Mouse (Mus musculus) bone marrow, adult 2 months (tissue): ENCODE results near the gene Pbx2.

Experiments
- CTCF ChIP-seq: fragments of 200-500 bp; IDR thresholded peaks from 2 replicates; pipeline ENCODE4 v1.5.1; 2011; ENCODE audit warnings: low read length, control low read depth; ENCODE audit not compliant: control insufficient read depth, insufficient read depth
- POLR2A ChIP-seq: fragments of 200-500 bp; IDR thresholded peaks from 2 replicates; pipeline ENCODE4 v1.6.1; 2011; ENCODE audit warnings: low read depth, mild to moderate bottlenecking, control low read depth, low read length, borderline replicate concordance; ENCODE audit not compliant: control insufficient read depth

DNA sequence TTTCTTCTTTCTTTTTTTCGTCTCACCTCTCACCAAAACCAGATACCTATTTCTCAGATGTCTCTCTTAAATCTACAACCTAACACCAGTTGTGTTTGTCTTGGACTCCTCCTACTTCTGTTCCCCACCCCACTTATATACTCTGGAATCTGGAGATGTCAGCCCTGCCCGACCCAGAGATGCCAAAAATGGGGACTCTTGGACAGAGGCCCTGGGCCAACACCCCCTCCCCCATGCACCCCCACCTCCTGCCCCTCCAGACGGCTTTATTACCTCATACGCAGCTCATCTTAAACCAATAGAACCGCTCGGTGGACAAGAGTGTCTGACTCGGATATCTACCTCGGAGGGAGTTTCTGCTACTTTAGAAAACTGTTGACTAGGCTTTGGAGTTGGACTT lies 5.0 kb downstream of the Pbx2 start:
- TF ChIP-seq CTCF (no peak), POLR2A (no peak)
